Mouse (Mus musculus): ENCODE data around the gene Nomo1. TPM values are rescaled to one million over a fixed set of nuclear protein-coding genes. Genes with fewer than 3 reads are reported as not detected.

Nomo1 gene
- polyA plus RNA-seq, 1 experiment from 2014 or later = 26.5 TPM

DNA sequence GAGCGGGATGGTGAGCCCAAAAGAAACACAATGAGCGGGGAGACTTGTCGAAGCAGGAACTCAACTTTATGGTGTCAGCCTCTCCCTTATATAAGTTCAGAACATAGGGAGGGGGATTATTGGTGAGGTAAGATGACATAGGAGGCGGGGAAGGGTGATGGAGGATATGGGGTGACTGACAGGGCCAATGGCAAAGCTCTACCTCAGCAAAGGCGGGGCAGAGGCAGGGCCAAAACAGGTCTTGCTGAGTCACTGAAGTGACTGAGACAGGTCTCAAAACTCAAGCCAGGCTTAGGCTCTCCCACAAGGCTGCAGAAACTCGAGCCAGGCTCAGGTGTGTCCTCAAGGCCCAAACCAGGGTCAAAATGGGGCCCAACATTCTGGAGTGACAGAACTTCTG, 52.9 kb downstream of the Nomo1 start:
- Histone ChIP-seq H3K4me3 (no peak overlapping the region), H3K9me3 (peaks cover 10% of the 10 kb centered on the region), H3K27ac (no peak overlapping the region), H3K4me2 (replicated peaks) (no peak overlapping the region), H3K27me3 (no peaks in the 10 kb centered on the region), H3K9ac (no peak overlapping the region), H3K4me1 (no peaks in the 10 kb centered on the region), H3K36me3 (peaks cover 38% of the 10 kb centered on the region)
- WGBS = 78% methylated on average over 6 of the region's 6 CpGs
- no peak for ATAC-seq (ENCODE audit: low FRiP score, low read depth)

GRCm38 (mm10) chr7:46088241-46088640, 54.7 kb downstream of the Nomo1 start:
- Histone ChIP-seq H3K4me1 (no peaks in the 10 kb centered on the region), H3K9me3 (peaks cover 10% of the 10 kb centered on the region), H3K27ac (no peak overlapping the region), H3K27me3 (peaks cover 8% of the 10 kb centered on the region; the same call in 1 of the 2 replicates), H3K4me3 (no peak overlapping the region), H3K36me3 (peaks cover 20% of the 10 kb centered on the region), H3K4me2 (replicated peaks) (no peak overlapping the region), H3K9ac (no peak overlapping the region)
- no peak for ATAC-seq (ENCODE audit: low FRiP score, low read depth)
- WGBS = 93% methylated on average over 6 of the region's 6 CpGs

- 60% methylated on average over 8 of the region's 8 CpGs for WGBS
- Histone ChIP-seq H3K27ac (no peak overlapping the region), H3K4me1 (no peaks in the 10 kb centered on the region), H3K9ac (no peak overlapping the region), H3K4me3 (no peak overlapping the region), H3K27me3 (peaks cover 24% of the 10 kb centered on the region), H3K9me3 (peaks cover 10% of the 10 kb centered on the region), H3K4me2 (replicated peaks) (no peak overlapping the region), H3K36me3 (no peaks in the 10 kb centered on the region)
- no peak for ATAC-seq (ENCODE audit: low FRiP score, low read depth)
These were observed 59.3 kb downstream of the Nomo1 start for GRCm38 (mm10) chr7:46092803-46093202.

GRCm38 (mm10) chr7:46096136-46096535, 62.6 kb downstream of the Nomo1 start:
- Histone ChIP-seq H3K27me3 (peaks cover 51% of the 10 kb centered on the region), H3K9me3 (no peaks in the 10 kb centered on the region), H3K4me3 (no peak overlapping the region), H3K4me1 (no peaks in the 10 kb centered on the region), H3K36me3 (no peaks in the 10 kb centered on the region), H3K9ac (no peak overlapping the region), H3K27ac (no peak overlapping the region), H3K4me2 (replicated peaks) (no peak overlapping the region)
- ATAC-seq (ENCODE audit: low FRiP score, low read depth) = no peak
- WGBS = 3% methylated on average over 4 of the region's 4 CpGs

DNA sequence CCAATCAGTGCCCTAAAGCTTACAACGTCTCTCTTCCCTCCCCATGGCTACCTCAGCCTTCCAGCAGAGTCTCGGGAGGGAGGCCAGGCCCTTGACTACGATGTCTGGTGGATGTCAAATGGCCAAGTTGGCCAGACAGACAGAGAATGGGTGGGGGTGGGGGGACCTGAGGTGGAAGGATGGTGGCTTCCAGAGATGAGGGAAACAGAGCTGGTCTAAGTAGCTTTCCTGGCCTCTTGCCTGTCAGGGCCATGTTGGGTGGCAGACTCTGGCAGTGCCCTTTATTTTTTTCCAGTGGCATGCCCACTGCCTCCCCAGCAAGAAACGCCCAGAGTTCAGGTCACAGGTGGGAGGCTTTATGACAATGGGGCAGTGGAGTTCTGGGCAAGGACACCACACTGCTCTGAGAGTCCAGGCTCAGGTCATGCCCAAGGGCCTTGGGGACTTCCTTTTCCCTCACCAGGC, 63.9 kb downstream of the Nomo1 start:
- Histone ChIP-seq H3K27me3 (peaks cover 51% of the 10 kb centered on the region), H3K4me1 (no peaks in the 10 kb centered on the region), H3K27ac (no peak overlapping the region), H3K36me3 (no peaks in the 10 kb centered on the region), H3K4me3 (no peak overlapping the region), H3K9me3 (no peaks in the 10 kb centered on the region), H3K4me2 (replicated peaks) (no peak overlapping the region), H3K9ac (no peak overlapping the region)
- WGBS = 52% methylated on average over 4 of the region's 4 CpGs
- ATAC-seq (ENCODE audit: low FRiP score, low read depth) = no peak

DNA sequence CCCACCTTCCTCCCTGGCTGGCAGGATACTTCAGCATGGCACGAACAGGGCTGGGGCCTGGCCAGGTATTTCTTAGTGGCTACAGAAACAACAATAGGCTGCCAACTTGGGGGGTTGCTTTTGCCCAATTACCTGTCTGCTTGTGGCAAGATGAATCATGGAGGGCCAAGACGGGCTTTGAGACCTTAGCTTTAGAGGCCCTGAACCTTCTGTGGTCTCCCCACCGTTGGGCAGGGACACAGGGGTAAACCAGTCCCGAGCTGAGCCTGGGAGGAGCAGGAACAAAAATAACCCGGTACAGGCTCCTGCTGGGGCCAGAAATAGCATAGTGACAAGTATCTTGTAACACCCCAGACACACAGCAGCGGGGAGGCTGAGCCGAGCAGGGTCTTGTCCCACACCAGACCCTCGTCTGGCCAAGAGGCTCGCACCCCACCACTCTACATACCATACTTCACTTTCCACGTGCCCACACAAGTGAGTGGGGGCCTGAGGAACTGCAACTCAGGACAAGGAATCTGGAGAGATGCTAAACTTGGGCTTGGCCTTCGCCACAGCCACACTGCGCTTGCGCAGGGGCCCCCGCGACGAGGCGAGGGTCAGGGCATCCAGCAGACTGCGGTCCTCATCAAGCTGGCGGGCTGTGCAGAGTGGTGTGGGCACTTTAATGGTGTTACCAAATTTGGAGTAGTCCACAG, 64.9 kb downstream of the Nomo1 start:
- 75% methylated on average over 19 of the region's 19 CpGs for WGBS
- Histone ChIP-seq H3K9ac (no peak overlapping the region), H3K4me1 (no peaks in the 10 kb centered on the region), H3K9me3 (no peaks in the 10 kb centered on the region), H3K27ac (no peak overlapping the region), H3K4me2 (replicated peaks) (no peak overlapping the region), H3K36me3 (no peaks in the 10 kb centered on the region), H3K27me3 (peaks cover 49% of the 10 kb centered on the region), H3K4me3 (no peak overlapping the region)
- no peak for ATAC-seq (ENCODE audit: low FRiP score, low read depth)

DNA sequence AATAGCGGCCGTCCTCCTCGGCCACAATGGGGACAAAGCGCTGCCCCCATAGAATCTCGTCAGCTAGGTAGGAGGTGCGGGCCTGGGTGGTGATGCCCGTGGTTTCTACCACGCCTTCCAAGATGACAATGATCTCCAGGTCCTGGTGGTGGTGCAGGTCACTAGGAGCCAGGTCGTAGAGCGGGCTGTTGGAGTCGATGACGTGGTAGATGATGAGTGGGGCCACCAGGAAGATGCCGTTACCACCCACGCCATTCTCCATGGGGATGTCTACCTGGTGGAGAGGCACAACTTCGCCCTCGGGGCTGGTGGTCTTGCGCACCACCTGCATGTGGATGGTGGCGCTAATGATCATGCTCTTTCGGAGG, 65.4 kb downstream of the Nomo1 start:
- Histone ChIP-seq H3K27me3 (peaks cover 49% of the 10 kb centered on the region), H3K4me1 (no peaks in the 10 kb centered on the region), H3K4me3 (no peak overlapping the region), H3K4me2 (replicated peaks) (no peak overlapping the region), H3K36me3 (no peaks in the 10 kb centered on the region), H3K9ac (no peak overlapping the region), H3K9me3 (no peaks in the 10 kb centered on the region), H3K27ac (no peak overlapping the region)
- no peak for ATAC-seq (ENCODE audit: low FRiP score, low read depth)
- 90% methylated on average over 19 of the region's 19 CpGs for WGBS

DNA sequence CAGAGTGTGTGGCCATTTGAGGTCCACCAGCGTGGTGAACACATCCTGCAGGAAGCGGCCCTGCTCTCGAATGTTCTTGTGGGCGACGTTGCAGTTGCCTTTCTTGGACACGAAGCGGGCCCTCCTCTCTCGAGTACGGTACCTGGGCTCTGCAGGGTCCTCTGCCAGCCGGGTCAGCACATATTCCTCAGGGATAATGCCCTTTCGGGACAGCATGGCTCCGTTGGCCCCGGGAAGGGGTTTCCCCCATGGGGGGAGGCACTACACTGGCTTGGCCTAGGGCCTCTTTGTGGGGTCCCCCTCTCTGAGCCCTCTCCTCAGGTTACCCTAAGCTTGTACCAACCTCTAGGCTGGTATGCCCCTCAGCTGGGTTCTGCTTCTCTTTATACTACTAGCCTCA, 66.2 kb downstream of the Nomo1 start:
- Histone ChIP-seq H3K27ac (no peak overlapping the region), H3K4me3 (0 out of 2 replicates have a peak overlapping the region, but pooled peaks have one; percentile 54), H3K4me1 (no peaks in the 10 kb centered on the region), H3K9me3 (no peaks in the 10 kb centered on the region), H3K27me3 (peaks cover 47% of the 10 kb centered on the region), H3K36me3 (no peaks in the 10 kb centered on the region), H3K9ac (no peak overlapping the region), H3K4me2 (replicated peaks) (peak overlapping the region; percentile 83)
- WGBS = 81% methylated on average over 13 of the region's 13 CpGs
- no peak; the same call in 1 of the 2 replicates for ATAC-seq (ENCODE audit: low FRiP score, low read depth)

- Histone ChIP-seq H3K4me3 (peak within 1 kb of the TSS; percentile 54), H3K36me3 (no peaks in the 10 kb centered on the region), H3K27ac (no peak within 1 kb of the TSS), H3K9ac (peak within 1 kb of the TSS; percentile 66), H3K27me3 (peaks cover 38% of the 10 kb centered on the region), H3K4me1 (no peaks in the 10 kb centered on the region), H3K9me3 (no peaks in the 10 kb centered on the region), H3K4me2 (replicated peaks) (peak within 1 kb of the TSS; percentile 83)
- ATAC-seq (ENCODE audit: low FRiP score, low read depth) = peak; percentile 75
- WGBS = under 1% methylated on average over 34 of the region's 34 CpGs
These were observed 67.1 kb downstream of the Nomo1 start, which contains the start of gene Kcnj11 for GRCm38 (mm10) chr7:46100563-46100962. TSS of gene Kcnj11 (minus strand) at chr7:46100764.

DNA sequence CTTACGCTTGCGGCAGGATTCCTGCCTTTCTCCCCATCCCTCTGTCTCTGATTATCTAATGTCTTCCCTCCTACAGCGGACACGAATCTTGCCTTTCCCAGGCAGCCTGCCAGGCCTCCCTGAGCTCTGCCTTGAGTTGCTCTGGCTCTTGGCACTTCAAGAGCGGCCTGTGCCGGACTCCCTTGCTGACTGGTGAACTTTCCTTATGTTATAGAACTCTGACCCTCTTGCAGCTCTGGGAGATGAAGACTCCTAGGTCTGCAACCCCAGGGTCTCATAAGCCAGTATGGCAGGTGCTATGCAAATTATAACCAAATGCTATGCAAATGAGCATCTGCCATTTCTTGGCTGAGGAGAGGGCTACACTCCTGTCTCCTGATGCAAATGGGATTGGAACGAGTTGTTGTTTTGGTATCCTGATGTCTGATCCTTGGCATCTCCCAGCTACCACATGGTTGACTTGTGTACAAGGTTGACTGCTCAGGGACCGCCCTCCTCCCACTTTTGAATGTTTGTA, 69.6 kb downstream of the Nomo1 start:
- no peaks in the 10 kb centered on the region for H3K36me3 ChIP-seq
- H3K4me3 ChIP-seq = no peak overlapping the region
- WGBS = 81% methylated on average over 8 of the region's 8 CpGs
- H3K9me3 ChIP-seq = no peaks in the 10 kb centered on the region
- no peak overlapping the region for H3K9ac ChIP-seq
- no peak for ATAC-seq (ENCODE audit: low FRiP score, low read depth)
- no peak overlapping the region for H3K27ac ChIP-seq
- no peaks in the 10 kb centered on the region for H3K4me1 ChIP-seq
- no peak overlapping the region for H3K4me2 ChIP-seq (replicated peaks)
- H3K27me3 ChIP-seq = peaks cover 30% of the 10 kb centered on the region

DNA sequence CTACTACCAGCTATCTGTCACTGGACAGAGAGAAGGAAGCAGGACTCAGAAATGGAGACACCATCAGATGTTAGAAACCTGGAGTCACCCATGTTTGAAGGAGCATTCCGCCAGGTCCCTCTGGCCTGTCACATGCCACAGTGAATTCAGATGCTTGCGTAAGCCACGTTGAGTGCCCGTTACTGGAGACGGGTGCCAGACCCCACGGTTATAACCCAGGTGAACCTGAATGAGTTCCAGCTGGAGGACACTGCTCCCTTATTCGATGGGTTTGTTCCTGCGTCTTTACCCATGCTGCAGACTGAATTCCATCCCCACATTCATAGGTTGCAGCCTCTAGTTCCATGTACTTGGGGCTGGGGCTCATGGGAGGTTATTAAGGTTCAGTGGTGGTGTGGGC, 70.3 kb downstream of the Nomo1 start:
- no peak overlapping the region for H3K4me3 ChIP-seq
- H3K9me3 ChIP-seq = no peaks in the 10 kb centered on the region
- H3K9ac ChIP-seq = no peak overlapping the region
- H3K4me1 ChIP-seq = no peaks in the 10 kb centered on the region
- H3K27me3 ChIP-seq = peaks cover 27% of the 10 kb centered on the region
- no peaks in the 10 kb centered on the region for H3K36me3 ChIP-seq
- WGBS = 67% methylated on average over 8 of the region's 8 CpGs
- no peak for ATAC-seq (ENCODE audit: low FRiP score, low read depth)
- no peak overlapping the region for H3K27ac ChIP-seq
- no peak overlapping the region for H3K4me2 ChIP-seq (replicated peaks)

- H3K36me3 ChIP-seq = no peaks in the 10 kb centered on the region
- no peak overlapping the region for H3K27ac ChIP-seq
- no peaks in the 10 kb centered on the region for H3K4me1 ChIP-seq
- peaks cover 21% of the 10 kb centered on the region for H3K27me3 ChIP-seq
- no peak for ATAC-seq (ENCODE audit: low FRiP score, low read depth)
- H3K9me3 ChIP-seq = no peaks in the 10 kb centered on the region
- 0 out of 2 replicates have a peak overlapping the region, but pooled peaks have one; percentile 8 for H3K9ac ChIP-seq
- H3K4me3 ChIP-seq = no peak overlapping the region
- 84% methylated on average over 27 of the region's 27 CpGs for WGBS
- H3K4me2 ChIP-seq (replicated peaks) = no peak overlapping the region
These were observed 70.9 kb downstream of the Nomo1 start for GRCm38 (mm10) chr7:46104256-46104915.
